Mouse (Mus musculus) common myeloid progenitor, adult 5-6 weeks (primary cell): Measurements from ENCODE around the gene Cdca5. TPM values are rescaled to one million over a fixed set of nuclear protein-coding genes. Genes with fewer than 3 reads are reported as not detected.
"Not testable (repeated sequence)": the region's sequence is repeated elsewhere in the genome, so short reads cannot be mapped to it uniquely, and the experiment has no call there.

ENCODE experiments used
- ATAC-seq: replicated peaks from 2 replicates; pipeline ENCODE4 v1.8.0; 2016; ENCODE audit warnings: low read depth, mild to moderate bottlenecking, moderate TSS enrichment, inconsistent platforms; ENCODE audit not compliant: poor library complexity, severe bottlenecking
- total RNA-seq: library from RNA; stranded (forward); fragments of 200-1000, 187-1606 nt; gene quantifications from 2 replicates; pipeline ENCODE4 v1.2.3, GENCODE M21; 2017

Cdca5 gene
- 25.8 and 26.2 TPM in 2 replicates for total RNA-seq

DNA sequence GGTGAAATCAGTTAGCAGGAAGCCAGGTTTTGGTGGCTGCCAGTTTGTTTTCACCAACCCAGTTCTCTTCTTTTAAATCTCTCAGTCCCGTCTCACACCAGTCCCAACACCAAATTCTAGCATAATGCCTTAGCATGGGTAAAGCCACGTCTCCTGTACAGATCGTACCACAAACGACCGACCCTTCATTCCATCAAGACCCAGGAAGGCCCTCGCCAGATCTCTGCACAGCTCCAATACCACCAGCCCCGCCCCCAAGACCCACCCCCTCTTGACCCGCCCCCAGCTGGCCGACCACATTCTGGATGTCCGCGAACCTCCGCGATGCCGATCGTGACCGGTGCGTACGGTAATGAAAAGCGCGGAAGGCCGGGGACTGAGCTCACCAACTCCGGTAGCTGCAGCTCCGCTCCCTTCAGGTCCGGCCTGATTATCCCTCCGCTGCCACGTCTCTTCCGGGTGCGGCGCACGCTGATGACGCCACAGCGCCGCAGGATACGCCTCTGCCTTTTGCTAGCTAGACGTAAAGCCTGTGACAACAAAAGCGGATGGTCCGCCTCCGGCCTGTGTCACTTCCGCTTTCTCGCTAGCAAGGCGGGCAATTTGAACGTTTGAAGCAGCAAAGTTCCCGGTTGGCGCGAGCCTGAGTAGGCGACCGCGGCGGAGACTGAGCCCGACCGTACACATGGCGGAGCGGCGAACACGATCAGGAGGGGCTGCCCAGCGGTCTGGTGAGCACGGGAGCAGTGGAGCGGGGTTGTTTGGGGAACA, at the start of gene Cdca5, which contains the start of gene Zfpl1:
TSS of gene Cdca5 (plus strand) at position 506 of the 771 bp plus-strand sequence.
TSS of gene Zfpl1 (minus strand) at position 479 of the 771 bp plus-strand sequence.
- peak; percentile 94 for ATAC-seq

GRCm38 (mm10) chr19:6035966-6036585, 48.7 kb upstream of the Cdca5 start:
- ATAC-seq = no peak

DNA sequence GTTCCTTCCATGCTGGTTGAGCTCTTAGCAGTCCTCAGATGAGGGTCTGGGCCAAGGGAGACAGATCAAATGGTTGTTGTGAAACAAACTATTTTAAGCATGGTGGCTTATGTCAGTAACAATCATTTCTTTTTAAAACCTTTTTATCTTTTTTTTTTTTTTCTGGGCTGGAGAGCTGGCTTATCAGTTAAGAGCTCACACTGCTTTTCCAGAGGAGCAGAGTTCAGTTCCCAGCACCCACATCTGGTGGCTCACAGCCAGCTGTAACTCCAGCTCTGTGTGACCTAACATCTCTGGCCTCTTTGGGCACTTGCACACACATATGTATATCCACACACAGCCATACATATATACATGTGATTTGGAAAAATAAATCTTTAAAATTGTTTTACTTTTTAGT, 47.1 kb upstream of the Cdca5 start:
- ATAC-seq = no peak

GRCm38 (mm10) chr19:6038326-6038725, 46.5 kb upstream of the Cdca5 start:
- ATAC-seq = no peak

DNA sequence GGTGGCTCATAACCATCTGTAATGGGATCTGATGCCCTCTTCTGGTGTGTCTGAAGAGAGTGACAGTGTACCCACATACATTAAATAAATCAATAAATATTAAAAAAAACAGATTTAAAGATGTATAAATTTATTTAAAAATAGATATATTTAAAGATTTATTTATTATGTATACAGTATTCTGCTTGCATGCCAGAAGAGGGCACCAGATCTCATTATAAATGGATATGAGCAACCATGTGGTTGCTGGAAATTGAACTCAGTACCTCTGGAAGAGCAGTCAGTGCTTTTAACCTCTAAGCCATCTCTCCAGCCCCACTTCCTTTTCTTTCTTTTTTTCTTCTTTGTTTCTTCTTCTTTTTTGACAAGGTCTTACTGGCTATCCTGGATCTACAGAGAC, 44.8 kb upstream of the Cdca5 start:
- ATAC-seq = no peak

- ATAC-seq = no peak
Measured at GRCm38 (mm10) chr19:6042293-6042692, 42.5 kb upstream of the Cdca5 start.

DNA sequence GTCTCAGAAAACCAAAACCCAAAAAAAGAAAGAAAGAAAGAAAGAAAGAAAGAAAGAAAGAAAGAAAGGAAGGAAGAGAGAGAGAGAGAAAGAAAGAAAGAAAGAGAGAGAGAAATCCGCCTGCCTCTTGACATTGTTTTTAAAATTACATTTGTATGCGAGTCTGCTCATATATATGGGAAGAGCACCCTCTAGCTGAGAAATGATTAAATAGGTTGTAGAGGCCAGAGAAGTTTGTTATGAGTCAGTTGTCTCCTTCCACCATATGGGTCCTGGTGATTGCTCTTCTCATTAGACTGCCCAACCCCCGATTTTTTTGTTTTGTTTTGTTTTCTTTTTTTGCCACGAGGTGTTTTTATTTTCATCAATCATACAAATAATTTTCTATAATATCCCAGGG, 40.7 kb upstream of the Cdca5 start:
- ATAC-seq = not testable (repeated sequence)

GRCm38 (mm10) chr19:6045366-6046293, 39.2 kb upstream of the Cdca5 start:
- ATAC-seq = peak; percentile 21

- peak; percentile 84 for ATAC-seq
Measured at GRCm38 (mm10) chr19:6046294-6047153, 38.3 kb upstream of the Cdca5 start, which contains the start of gene Syvn1. TSS of gene Syvn1 (plus strand) at chr19:6046576.

DNA sequence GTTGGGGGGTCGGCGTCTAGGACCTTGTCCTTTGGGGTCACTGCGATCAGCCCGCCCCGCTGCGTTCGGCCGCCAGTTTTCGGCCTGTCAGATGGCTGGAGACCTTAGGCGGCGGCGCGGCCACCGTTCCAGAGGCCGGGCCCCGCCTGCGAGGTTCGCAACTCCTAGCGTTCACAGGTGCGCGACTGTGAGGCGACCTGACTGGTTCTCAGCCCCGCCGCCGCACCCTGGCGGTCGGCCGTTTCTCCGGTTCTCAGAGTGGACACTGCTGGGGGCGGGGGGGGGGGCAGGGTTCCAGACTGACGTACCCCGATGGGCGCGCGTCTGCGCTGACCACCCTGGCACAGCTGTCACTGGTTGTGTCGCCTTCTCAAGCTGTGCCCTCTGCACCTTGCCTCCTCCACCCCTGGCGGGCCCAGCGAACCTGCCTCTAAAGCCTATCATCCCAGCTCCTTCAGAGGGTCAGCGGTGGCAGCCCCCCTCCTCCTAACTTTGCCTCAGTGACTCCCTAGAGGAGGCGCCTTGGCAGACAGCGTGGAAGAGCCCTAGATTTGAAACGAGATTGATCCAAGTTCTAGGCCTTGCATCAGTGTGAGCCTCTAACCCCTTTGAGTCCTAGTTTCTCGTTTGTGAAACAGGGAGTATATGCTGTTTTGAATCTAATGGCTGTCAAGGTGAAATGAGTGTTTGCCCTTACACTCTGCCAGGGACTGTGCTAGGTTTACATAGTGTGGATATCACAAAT, 37.5 kb upstream of the Cdca5 start:
- no peak for ATAC-seq

DNA sequence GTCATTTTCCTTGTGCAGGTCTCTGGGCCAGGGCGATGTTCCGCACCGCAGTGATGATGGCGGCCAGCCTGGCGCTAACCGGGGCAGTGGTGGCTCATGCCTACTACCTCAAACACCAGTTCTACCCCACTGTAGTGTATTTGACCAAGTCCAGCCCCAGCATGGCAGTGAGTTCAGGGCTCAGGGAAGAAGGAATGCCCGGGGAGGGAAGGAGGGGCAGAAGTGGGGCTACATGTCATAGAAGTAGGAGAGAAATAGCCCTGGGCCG, 37.0 kb upstream of the Cdca5 start:
- no peak for ATAC-seq

DNA sequence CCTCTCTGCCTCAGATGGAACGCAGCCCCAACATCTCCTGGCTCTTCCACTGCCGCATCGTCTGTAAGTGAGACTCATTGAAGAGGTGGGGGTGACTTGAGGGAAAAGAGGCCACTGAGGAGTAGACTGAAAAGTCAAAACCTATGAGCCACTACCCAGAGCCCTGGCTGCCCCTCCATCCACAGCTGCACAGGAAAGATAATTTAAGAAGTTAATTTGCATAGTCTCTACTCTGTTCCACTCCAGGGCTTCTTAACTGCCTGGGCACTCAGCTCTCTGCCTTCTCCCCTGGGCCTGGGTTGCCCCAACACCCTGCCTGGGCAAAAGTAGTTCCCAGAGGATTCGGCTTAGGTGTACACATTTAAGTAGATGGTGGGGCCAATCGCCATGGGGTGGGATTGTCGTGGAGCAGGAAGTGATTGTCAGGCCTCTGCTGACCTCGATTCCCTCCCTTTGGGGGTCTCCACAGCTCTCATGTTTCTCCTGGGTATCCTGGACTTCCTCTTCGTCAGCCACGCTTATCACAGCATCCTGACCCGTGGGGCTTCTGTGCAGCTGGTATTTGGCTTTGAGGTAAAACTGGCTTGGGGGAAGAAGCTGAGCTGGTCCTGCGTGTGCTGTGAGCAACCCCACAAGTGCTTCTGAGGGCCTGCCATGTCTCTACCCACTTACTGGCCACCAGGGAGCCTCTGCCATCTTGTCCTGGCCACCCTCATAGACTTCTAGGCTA, 35.9 kb upstream of the Cdca5 start:
- no peak for ATAC-seq

- no peak for ATAC-seq
Measured at GRCm38 (mm10) chr19:6052516-6052915, 32.3 kb upstream of the Cdca5 start.

DNA sequence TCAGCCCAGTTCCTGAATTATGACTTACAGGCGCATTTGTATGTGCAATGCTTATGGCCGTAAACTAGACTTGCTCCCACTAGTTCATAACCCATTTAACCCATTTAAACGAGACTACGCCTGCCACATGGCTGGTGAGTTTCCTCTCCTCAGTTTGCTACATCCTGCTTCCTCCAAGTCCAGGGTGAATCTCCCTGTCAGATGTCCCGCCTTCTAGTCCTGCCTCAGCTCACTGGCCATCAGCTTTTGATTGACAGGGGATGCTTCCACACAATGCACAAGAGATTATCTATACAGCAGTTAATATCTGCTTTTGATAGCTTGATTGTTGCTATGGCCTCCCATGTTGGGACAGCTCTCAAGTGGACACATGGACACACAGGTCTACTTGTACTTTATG, 30.5 kb upstream of the Cdca5 start:
- ATAC-seq = no peak

DNA sequence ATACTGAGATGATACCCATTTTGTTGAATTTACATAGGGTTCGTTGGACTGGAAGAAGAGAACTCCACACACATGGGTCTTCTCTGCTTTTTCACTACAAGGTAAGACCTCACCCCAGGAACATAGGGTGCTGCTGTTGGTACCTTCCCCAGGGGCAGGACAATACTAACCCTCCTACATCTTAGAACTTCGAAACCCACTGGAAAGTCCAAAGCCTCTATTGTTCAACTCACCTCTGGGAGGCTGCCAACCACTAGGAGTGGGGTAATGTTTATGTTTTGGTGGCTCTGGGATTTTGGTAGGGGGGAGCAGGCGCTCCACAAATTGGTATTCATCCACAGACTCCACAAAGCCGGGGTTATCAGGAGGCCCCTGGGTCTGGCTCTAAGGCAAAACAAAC, 28.1 kb upstream of the Cdca5 start:
- no peak for ATAC-seq

DNA sequence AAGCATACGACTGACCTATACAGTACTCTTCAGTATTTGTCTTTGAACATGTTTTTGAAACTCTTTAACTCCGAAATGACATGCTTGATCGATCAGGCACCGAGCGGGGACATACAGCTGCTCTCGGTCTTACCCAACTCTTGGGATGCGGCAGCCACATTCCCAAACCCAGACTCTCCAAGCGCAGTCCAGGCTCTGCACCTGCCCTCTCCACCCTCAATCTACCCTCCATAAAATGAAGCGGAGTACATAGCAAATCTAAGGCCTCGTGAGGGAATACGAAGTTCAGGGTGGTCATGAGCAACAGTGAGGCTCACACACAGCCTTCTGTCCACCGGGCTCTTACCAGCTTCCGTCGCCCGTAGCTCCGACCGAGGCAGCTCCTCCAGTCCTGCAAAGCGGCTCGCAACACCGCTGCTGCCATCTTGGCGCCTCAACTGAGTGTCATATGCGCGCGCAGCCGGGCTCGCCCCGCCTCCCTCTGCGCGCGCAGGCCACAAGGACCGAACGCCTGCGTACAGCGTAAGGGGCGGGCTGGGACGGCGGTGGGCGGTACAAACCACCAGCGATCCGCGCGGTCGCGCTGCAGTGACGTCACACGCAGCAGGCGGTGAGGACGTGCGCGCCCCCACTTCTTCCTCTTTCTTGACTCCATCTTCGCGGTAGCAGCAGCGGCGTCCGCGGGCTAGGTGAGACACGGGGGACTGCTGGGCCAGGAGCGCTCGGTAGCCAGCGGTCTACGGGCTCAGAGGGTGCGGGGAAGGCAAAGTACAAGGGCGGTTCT, 27.3 kb upstream of the Cdca5 start, which contains the start of the genes Mrpl49 and Fau:
TSS of gene Mrpl49 (minus strand) at position 473 of the 784 bp plus-strand sequence.
TSS of gene Fau (plus strand) at position 532 of the 784 bp plus-strand sequence.
- peak; percentile 76 for ATAC-seq

GRCm38 (mm10) chr19:6058513-6058912, 26.3 kb upstream of the Cdca5 start:
- ATAC-seq = no peak

DNA sequence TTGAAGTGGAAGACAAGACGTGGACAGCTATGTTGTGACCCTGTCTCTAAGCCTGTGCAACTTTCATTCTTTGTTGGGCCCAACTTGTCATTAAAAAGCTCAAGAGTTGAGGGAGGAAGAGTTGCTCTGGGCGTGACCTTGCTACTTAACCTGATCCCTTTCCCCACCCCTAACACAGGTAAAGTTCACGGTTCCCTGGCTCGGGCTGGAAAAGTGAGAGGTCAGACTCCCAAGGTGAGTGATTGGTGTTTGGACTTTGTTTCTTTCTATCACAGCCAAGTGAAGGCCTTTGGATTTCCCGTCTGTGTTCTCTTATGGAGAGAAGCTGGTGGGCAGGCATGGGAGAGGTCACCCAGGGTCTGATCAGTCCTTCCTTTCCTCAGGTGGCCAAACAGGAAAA, 25.8 kb upstream of the Cdca5 start:
- ATAC-seq = no peak
